Mouse (Mus musculus) kidney, adult 2 months (tissue): Measurements from ENCODE around the gene Gm4559.

ENCODE experiments used
- CTCF ChIP-seq: fragments of 200-500 bp; conservative IDR thresholded peaks from 2 replicates; pipeline ENCODE4 v1.5.1; 2011; ENCODE audit warnings: low read depth, mild to moderate bottlenecking, control low read depth, low read length, moderate library complexity, mixed read lengths; ENCODE audit not compliant: insufficient read depth, insufficient read length
- POLR2A ChIP-seq: fragments of 200-500 bp; IDR thresholded peaks from one replicate; pipeline ENCODE4 v1.6.1; 2011; ENCODE audit warnings: low read depth, low read length, control low read depth

GRCm38 (mm10) chr7:142285130-142285835 is 11.1 kb upstream of the Gm4559 start:
- TF ChIP-seq CTCF (peak; percentile 57; the same call in 1 of the 2 replicates), POLR2A (no peak)
